Mouse (Mus musculus): ENCODE data around the gene Rgs16. TPM values are rescaled to one million over a fixed set of nuclear protein-coding genes. Genes with fewer than 3 reads are reported as not detected.

Gene Rgs16
- total and polyA plus RNA-seq, 3 experiments: not detected

- no peaks in the 10 kb centered on the region for H3K27me3 ChIP-seq (ENCODE audit: control insufficient read depth in 1 of 2, insufficient read depth in 2 of 2, low read length in 2 of 2)
- peaks cover 0 to 9% of the 10 kb centered on the region in 2 experiments; a peak in 1 of 4 replicates for H3K36me3 ChIP-seq (ENCODE audit: control insufficient read depth in 1 of 2, insufficient read depth in 2 of 2, low read length in 2 of 2)
- peaks cover 0 to 17% of the 10 kb centered on the region in 2 experiments; a peak in 2 of 4 replicates for H3K4me1 ChIP-seq (ENCODE audit: control insufficient read depth in 1 of 2, insufficient read depth in 2 of 2, low read length in 2 of 2)
- DNase-seq (ENCODE audit: low read depth, low spot score): peak; percentile 60
- H3K4me3 ChIP-seq (ENCODE audit: control insufficient read depth in 1 of 2, insufficient read depth in 1 of 2, low read depth in 2 of 2, low read length in 2 of 2): peak overlapping the region; percentile 63 to 69
- H3K9me3 ChIP-seq (replicated peaks; ENCODE audit: insufficient read depth, low read length): no peaks in the 10 kb centered on the region
- no peak overlapping the region for H3K27ac ChIP-seq (ENCODE audit: control insufficient read depth, low read depth, low read length)
- H3K9ac ChIP-seq (ENCODE audit: control insufficient read depth, low read depth, low read length, poor library complexity, severe bottlenecking): no peak overlapping the region; the same call in 1 of the 2 replicates
- H3K79me2 ChIP-seq (ENCODE audit: control insufficient read depth, insufficient read depth, low read length, poor library complexity): no peaks in the 10 kb centered on the region; the same call in 1 of the 2 replicates
- TF ChIP-seq BHLHE40 (IDR thresholded peaks at IDR 0.05; ENCODE audit: borderline replicate concordance, low read depth, low read length) (peak; percentile 93), MAX (IDR thresholded peaks at IDR 0.05; ENCODE audit: low read length) (peak; percentile 31; the same call in 1 of the 2 replicates), MYB (IDR thresholded peaks at IDR 0.05; ENCODE audit: low read depth, low read length) (no peak), USF2 (IDR thresholded peaks at IDR 0.05; ENCODE audit: borderline replicate concordance in 1 of 2, insufficient read depth in 1 of 2, low read depth in 1 of 2, low read length in 2 of 2) (peak; percentile 24 to 57; a peak in 1 of 4 replicates), ETS1 (IDR thresholded peaks at IDR 0.05; ENCODE audit: low read depth, low read length) (peak; percentile 55; the same call in 1 of the 2 replicates), MAZ (IDR thresholded peaks at IDR 0.05; ENCODE audit: low read depth, low read length) (no peak), USF1 (IDR thresholded peaks at IDR 0.05; ENCODE audit: low read depth, low read length) (peak; percentile 93)
Measured at GRCm38 (mm10) chr1:153748549-153748948, 8.4 kb downstream of the Rgs16 start.

- Histone ChIP-seq H3K27me3 (ENCODE audit: control insufficient read depth in 1 of 2, insufficient read depth in 2 of 2, low read length in 2 of 2) (no peaks in the 10 kb centered on the region), H3K9ac (ENCODE audit: control insufficient read depth, low read depth, low read length, poor library complexity, severe bottlenecking) (peak within 1 kb of the TSS; percentile 61), H3K9me3 (replicated peaks; ENCODE audit: insufficient read depth, low read length) (no peaks in the 10 kb centered on the region), H3K4me3 (ENCODE audit: control insufficient read depth in 1 of 2, insufficient read depth in 1 of 2, low read depth in 2 of 2, low read length in 2 of 2) (peak within 1 kb of the TSS; percentile 63 to 69), H3K79me2 (ENCODE audit: control insufficient read depth, insufficient read depth, low read length, poor library complexity) (no peaks in the 10 kb centered on the region; the same call in 1 of the 2 replicates), H3K36me3 (ENCODE audit: control insufficient read depth in 1 of 2, insufficient read depth in 2 of 2, low read length in 2 of 2) (peaks cover 0 to 9% of the 10 kb centered on the region in 2 experiments; a peak in 1 of 4 replicates), H3K4me1 (ENCODE audit: control insufficient read depth in 1 of 2, insufficient read depth in 2 of 2, low read length in 2 of 2) (peaks cover 0 to 17% of the 10 kb centered on the region in 2 experiments; a peak in 2 of 4 replicates), H3K27ac (ENCODE audit: control insufficient read depth, low read depth, low read length) (peak within 1 kb of the TSS; percentile 49)
- DNase-seq (ENCODE audit: low read depth, low spot score): peak; percentile 91
- TF ChIP-seq TAL1 (IDR thresholded peaks at IDR 0.05; ENCODE audit: low read length): no peak
- TF ChIP-seq CTCF (IDR thresholded peaks at IDR 0.05 in 2 of 3, conservative IDR thresholded peaks at IDR 0.05 in 1 of 3; ENCODE audit: control insufficient read depth in 1 of 3, insufficient read depth in 1 of 3, low read depth in 2 of 3, low read length in 3 of 3, poor library complexity in 1 of 3, severe bottlenecking in 1 of 3): peak; percentile 47 to 71 (median 59)
- no peak for TF ChIP-seq NELFE (IDR thresholded peaks at IDR 0.05; ENCODE audit: low read depth, low read length)
- TF ChIP-seq GATA1 (IDR thresholded peaks at IDR 0.05; ENCODE audit: low read depth, low read length): no peak
- TF ChIP-seq USF2 (IDR thresholded peaks at IDR 0.05; ENCODE audit: borderline replicate concordance in 1 of 2, insufficient read depth in 1 of 2, low read depth in 1 of 2, low read length in 2 of 2): no peak
- TF ChIP-seq POLR2A (IDR thresholded peaks at IDR 0.05; ENCODE audit: control insufficient read depth in 1 of 2, insufficient read depth in 1 of 2, low read depth in 1 of 2, low read length in 2 of 2, poor library complexity in 1 of 2): no peak
- no peak for TF ChIP-seq EP300 (IDR thresholded peaks at IDR 0.05; ENCODE audit: low read depth in 1 of 2, low read length in 2 of 2)
- TF ChIP-seq HCFC1 (IDR thresholded peaks at IDR 0.05; ENCODE audit: low read depth, low read length): no peak
- TF ChIP-seq JUND (IDR thresholded peaks at IDR 0.05; ENCODE audit: low read depth, low read length): no peak
- no peak for TF ChIP-seq MEF2A (IDR thresholded peaks at IDR 0.05; ENCODE audit: extremely low read depth, insufficient replicate concordance, low read depth, low read length, poor library complexity, severe bottlenecking)
- no peak for TF ChIP-seq MAX (IDR thresholded peaks at IDR 0.05; ENCODE audit: low read length)
- no peak for TF ChIP-seq CHD2 (IDR thresholded peaks at IDR 0.05; ENCODE audit: low read length)
- TF ChIP-seq TBP (IDR thresholded peaks at IDR 0.05; ENCODE audit: low read depth, low read length): 0 out of 2 replicates have a peak, but pooled peaks have one; percentile 9
- no peak for TF ChIP-seq ZNF384 (IDR thresholded peaks at IDR 0.05; ENCODE audit: low read depth, low read length)
- no peak for TF ChIP-seq ELF1 (IDR thresholded peaks at IDR 0.05; ENCODE audit: low read depth, low read length)
- TF ChIP-seq KAT2A (conservative IDR thresholded peaks at IDR 0.05; ENCODE audit: low read depth, low read length): no peak
- TF ChIP-seq GABPA (IDR thresholded peaks at IDR 0.05; ENCODE audit: low read depth, low read length): no peak
- 0 out of 2 replicates have a peak, but pooled peaks have one; percentile 30 for TF ChIP-seq BHLHE40 (IDR thresholded peaks at IDR 0.05; ENCODE audit: borderline replicate concordance, low read depth, low read length)
- no peak for TF ChIP-seq MAFK (IDR thresholded peaks at IDR 0.05; ENCODE audit: borderline replicate concordance, low read depth, low read length)
- no peak for TF ChIP-seq CHD1 (IDR thresholded peaks at IDR 0.05; ENCODE audit: low read depth, low read length)
- no peak for TF ChIP-seq E2F4 (IDR thresholded peaks at IDR 0.05; ENCODE audit: borderline replicate concordance, low read depth, low read length)
- no peak for TF ChIP-seq POLR2AphosphoS5 (IDR thresholded peaks at IDR 0.05; ENCODE audit: borderline replicate concordance, low read depth, low read length)
- TF ChIP-seq MAZ (IDR thresholded peaks at IDR 0.05; ENCODE audit: low read depth, low read length): peak; percentile 44; the same call in 1 of the 2 replicates
- TF ChIP-seq ETS1 (IDR thresholded peaks at IDR 0.05; ENCODE audit: low read depth, low read length): peak; percentile 38; the same call in 1 of the 2 replicates
- 0 out of 2 replicates have a peak, but pooled peaks have one; percentile 56 for TF ChIP-seq MXI1 (IDR thresholded peaks at IDR 0.05; ENCODE audit: low read depth, low read length)
- TF ChIP-seq POLR2AphosphoS2 (IDR thresholded peaks at IDR 0.05; ENCODE audit: low read length): no peak
- TF ChIP-seq SIN3A (IDR thresholded peaks at IDR 0.05; ENCODE audit: low read length): peak; percentile 56; the same call in 1 of the 2 replicates
- TF ChIP-seq USF1 (IDR thresholded peaks at IDR 0.05; ENCODE audit: low read depth, low read length): no peak
Measured at GRCm38 (mm10) chr1:153749211-153749801, 9.2 kb downstream of the Rgs16 start, which contains the start of gene Rnasel. TSS of gene Rnasel (plus strand) at chr1:153749426.
